ENCODE assay signal across 22 mouse cellular contexts in the genomic region with DNA sequence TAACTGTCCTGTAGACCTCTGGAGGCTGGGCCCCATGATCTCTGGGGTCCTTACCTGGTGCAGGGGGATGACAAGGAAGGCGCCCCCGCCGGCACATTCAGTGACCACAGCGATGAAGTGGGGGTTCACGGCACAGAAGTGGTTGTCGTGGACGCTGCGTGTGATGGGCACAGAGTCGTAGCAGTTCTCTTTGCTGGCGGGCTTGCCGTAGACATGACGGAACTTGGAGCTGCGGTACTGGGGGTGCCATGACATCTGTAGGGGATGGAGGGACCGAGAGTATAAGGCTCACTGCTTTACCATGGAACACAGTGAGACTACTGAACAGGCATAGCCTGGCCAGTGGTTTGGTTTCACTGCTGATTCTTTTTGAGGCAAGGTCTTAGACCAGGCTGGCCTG. TPM values are rescaled to one million over a fixed set of nuclear protein-coding genes. Genes with fewer than 3 reads are reported as not detected.
DNase-seq lines count a peak whose midpoint lies in the region; ATAC-seq and TF ChIP-seq lines count a peak whose summit lies in the region.
"Had no signal": no experiment of that assay in that cellular context is flagged by ENCODE, and none has a peak within 500 bp of the region (broad histone marks: within the 10 kb centered on the region; RNA-seq: fewer than 3 reads in every experiment).

No protein-coding gene starts in this region.

- H3K27me3 ChIP-seq in megakaryocyte, embryonic 14.5 days (replicated peaks), result no peaks in the 10 kb centered on the region
- H3K27me3 ChIP-seq in E14TG2a.4 (ENCODE audit: insufficient read depth, low read length), result no peaks in the 10 kb centered on the region
- H3K27me3 ChIP-seq: forebrain, embryonic 13.5 days; heart, embryonic 15.5 days; intestine, embryonic 15.5 days; Patski had no signal

- H3K36me3 ChIP-seq in megakaryocyte, embryonic 14.5 days (replicated peaks; ENCODE audit: low read length), result peaks cover 10% of the 10 kb centered on the region
- no peaks in the 10 kb centered on the region for H3K36me3 ChIP-seq in E14TG2a.4 (ENCODE audit: insufficient read depth, low read length)
- H3K36me3 ChIP-seq in macrophage (ENCODE audit: inconsistent target), result peaks cover 8% of the 10 kb centered on the region; the same call in 1 of the 2 replicates
- H3K36me3 ChIP-seq: embryonic facial prominence, embryonic 10.5 days; heart, embryonic 10.5 days; heart, embryonic 15.5 days; hindbrain, embryonic 10.5 days; intestine, embryonic 15.5 days had no signal

- peak overlapping the region; percentile 81 for H3K27ac ChIP-seq in macrophage
- H3K27ac ChIP-seq: embryonic facial prominence, embryonic 10.5 days; forebrain, embryonic 13.5 days; gastrocnemius, adult 2 months; heart, embryonic 10.5 days; heart, embryonic 15.5 days; hindbrain, embryonic 10.5 days; hindbrain, embryonic 14.5 days; intestine, embryonic 15.5 days had no signal

- H3K79me2 ChIP-seq in macrophage (ENCODE audit: inconsistent target), result peaks cover 79% of the 10 kb centered on the region

- DNase-seq in heart, adult 11 months, result peak; percentile 80
- DNase-seq in heart, adult 8-10 months (ENCODE audit: low spot score), result no peak
- no peak for DNase-seq in left cerebral cortex, adult 11 months (ENCODE audit: low spot score)
- DNase-seq: adrenal gland, postnatal 14 days; cerebellum, adult 18-20 months; forebrain, postnatal 0 days; gastrocnemius, adult 2 months; gastrocnemius, postnatal 25 days; heart, postnatal 14 days had no signal

- H3K4me3 ChIP-seq in megakaryocyte, embryonic 14.5 days (replicated peaks), result peak overlapping the region; percentile 42
- H3K4me3 ChIP-seq in E14TG2a.4 (replicated peaks; ENCODE audit: low read length) (0 out of 2 replicates have a peak overlapping the region, but pooled peaks have one; percentile 17), macrophage (ENCODE audit: inconsistent target) (no peak overlapping the region)
- H3K4me3 ChIP-seq: embryonic facial prominence, embryonic 10.5 days; forebrain, embryonic 13.5 days; gastrocnemius, adult 2 months; heart, embryonic 10.5 days; heart, embryonic 15.5 days; hindbrain, embryonic 10.5 days; intestine, embryonic 15.5 days had no signal

- ATAC-seq in megakaryocyte, adult 5-6 weeks (ENCODE audit: poor library complexity, severe bottlenecking), result no peak
- ATAC-seq: activated CD4-positive, CD25-positive, alpha-beta regulatory T cell, adult 4 months; forebrain, embryonic 13.5 days; forebrain, postnatal 0 days; intestine, embryonic 15.5 days; Patski had no signal

- H3K9me3 ChIP-seq in megakaryocyte, embryonic 14.5 days, result no peaks in the 10 kb centered on the region
- H3K9me3 ChIP-seq in E14TG2a.4 (ENCODE audit: low read length), result no peaks in the 10 kb centered on the region
- H3K9me3 ChIP-seq: embryonic facial prominence, embryonic 10.5 days; forebrain, embryonic 13.5 days; heart, embryonic 10.5 days; heart, embryonic 15.5 days; hindbrain, embryonic 10.5 days; intestine, embryonic 15.5 days had no signal

- 98% methylated on average over 12 of the region's 14 CpGs for WGBS in macrophage (ENCODE audit: missing documents)

- TF ChIP-seq CTCF in E14TG2a.4 (conservative IDR thresholded peaks at IDR 0.05; ENCODE audit: low read length), result no peak

- H3K4me1 ChIP-seq in megakaryocyte, embryonic 14.5 days, result peaks cover 91% of the 10 kb centered on the region
- peaks cover 8% of the 10 kb centered on the region for H3K4me1 ChIP-seq in E14TG2a.4 (replicated peaks; ENCODE audit: low read depth, low read length)
- H3K4me1 ChIP-seq: forebrain, embryonic 13.5 days had no signal

RNA-seq across cellular contexts. Expression of a gene that starts 26.9 kb away (rescaled TPM):
- 1 to 10 TPM; 1.6 to 2.5 (median 2.1) TPM for total RNA-seq in heart, adult 8-10 months (2022)
- polyA plus RNA-seq in megakaryocyte, embryonic 14.5 days (2012; ENCODE audit: insufficient read depth, low replicate concordance), result 2.0 and 8.1 TPM in 2 replicates
- 9.7 and 13.3 TPM in 2 replicates for total RNA-seq in megakaryocyte, adult 5-6 weeks (2015)
- 26.8 and 42.5 TPM in 2 replicates for total RNA-seq in megakaryocyte, adult 5-6 weeks (2017)
- total RNA-seq in macrophage (2018; cell fraction: chromatin; rRNA removed), result 100 to 1,000 TPM in 20 of 26 experiments, 10 to 100 TPM in 6; 40.3 to 320 (median 186) TPM
- total RNA-seq in macrophage (2018; cell fraction: cytosol; rRNA removed), result 100 to 1,000 TPM in 14 of 26 experiments, 10 to 100 TPM in 12; 40.9 to 189 (median 109) TPM
- 100 to 1,000 TPM in 20 of 26 experiments, 10 to 100 TPM in 6; 47.0 to 265 (median 151) TPM for total RNA-seq in macrophage (2018; cell fraction: nucleus; rRNA removed)
- 89.8 to 107 TPM (median 90.1 TPM) in 3 replicates for polyA plus RNA-seq in macrophage (2018)

RNA-seq across cellular contexts. Expression of a gene that starts 39.2 kb away (rescaled TPM):
- total RNA-seq in heart, adult 8-10 months (2022), result under 1 TPM; 0.22 to 0.63 (median 0.46) TPM
- 29.8 and 31.3 TPM in 2 replicates for polyA plus RNA-seq in megakaryocyte, embryonic 14.5 days (2012; ENCODE audit: insufficient read depth, low replicate concordance)
- total RNA-seq in megakaryocyte, adult 5-6 weeks (2015), result 54.8 and 55.6 TPM in 2 replicates
- total RNA-seq in megakaryocyte, adult 5-6 weeks (2017), result 31.4 and 31.9 TPM in 2 replicates
- total RNA-seq in macrophage (2018; cell fraction: chromatin; rRNA removed), result 100 to 1,000 TPM in 16 of 26 experiments, 10 to 100 TPM in 10; 19.8 to 277 (median 119) TPM
- total RNA-seq in macrophage (2018; cell fraction: cytosol; rRNA removed), result 10 to 100 TPM; 44.6 to 93.4 (median 63.3) TPM
- total RNA-seq in macrophage (2018; cell fraction: nucleus; rRNA removed), result 100 to 1,000 TPM in 9 of 26 experiments, 10 to 100 TPM in 17; 29.9 to 258 (median 87.1) TPM
- 34.5 to 36.9 TPM (median 35.4 TPM) in 3 replicates for polyA plus RNA-seq in macrophage (2018)

Comparison
In these comparisons a context has a peak if more than half of its experiments do, and no peak if none do; other contexts are left out.
1. RNA of a gene that starts 39.2 kb away (total RNA-seq): 31.4 to 55.6 TPM in megakaryocyte, adult 5-6 weeks; 0.22 to 0.63 TPM in heart, adult 8-10 months; every median in the first group is over 10 times any median in the second.